ENCODE assay signal across 32 mouse cellular contexts in genomic region chr11:31229966-31230365, GRCm38 (mm10). TPM values are rescaled to one million over a fixed set of nuclear protein-coding genes. Genes with fewer than 3 reads are reported as not detected.
DNase-seq lines count a peak whose midpoint lies in the region; ATAC-seq and TF ChIP-seq lines count a peak whose summit lies in the region.
"Had no signal": no experiment of that assay in that cellular context is flagged by ENCODE, and none has a peak within 500 bp of the region (broad histone marks: within the 10 kb centered on the region; RNA-seq: fewer than 3 reads in every experiment).

No protein-coding gene starts in this region.

- no peaks in the 10 kb centered on the region for H3K27me3 ChIP-seq in liver, embryonic 11.5 days (replicated peaks; ENCODE audit: control insufficient read depth, insufficient read depth, low read length)
- H3K27me3 ChIP-seq in MEL (ENCODE audit: control insufficient read depth in 1 of 2, insufficient read depth in 2 of 2, low read length in 2 of 2), result no peaks in the 10 kb centered on the region
- H3K27me3 ChIP-seq: CH12.LX; embryonic facial prominence, embryonic 13.5 days; embryonic facial prominence, embryonic 15.5 days; forebrain, embryonic 12.5 days; Patski had no signal

- H3K4me2 ChIP-seq in liver, embryonic 11.5 days, result no peak overlapping the region
- H3K4me2 ChIP-seq: embryonic facial prominence, embryonic 13.5 days; embryonic facial prominence, embryonic 15.5 days; forebrain, embryonic 12.5 days had no signal

- H3K4me1 ChIP-seq in liver, embryonic 11.5 days (replicated peaks; ENCODE audit: control insufficient read depth, insufficient read depth, low read length), result no peaks in the 10 kb centered on the region
- peaks cover 0 to 5% of the 10 kb centered on the region in 2 experiments; a peak in 1 of 4 replicates for H3K4me1 ChIP-seq in MEL (ENCODE audit: control insufficient read depth in 1 of 2, insufficient read depth in 2 of 2, low read length in 2 of 2)
- H3K4me1 ChIP-seq: embryonic facial prominence, embryonic 13.5 days; embryonic facial prominence, embryonic 15.5 days; forebrain, embryonic 10.5 days; forebrain, embryonic 12.5 days had no signal

- no peaks in the 10 kb centered on the region for H3K9me3 ChIP-seq in liver, embryonic 11.5 days (ENCODE audit: control insufficient read depth, low read length)
- no peaks in the 10 kb centered on the region for H3K9me3 ChIP-seq in MEL (replicated peaks; ENCODE audit: insufficient read depth, low read length)
- H3K9me3 ChIP-seq: embryonic facial prominence, embryonic 13.5 days; embryonic facial prominence, embryonic 15.5 days; forebrain, embryonic 10.5 days; forebrain, embryonic 12.5 days; G1E had no signal

- no peak overlapping the region for H3K4me3 ChIP-seq in liver, embryonic 11.5 days (ENCODE audit: low read depth, low read length)
- H3K4me3 ChIP-seq in MEL (ENCODE audit: control insufficient read depth in 1 of 2, insufficient read depth in 1 of 2, low read depth in 2 of 2, low read length in 2 of 2), result peak overlapping the region in 1 of 2 experiments; percentile 35; a peak in 2 of 4 replicates
- H3K4me3 ChIP-seq: embryonic facial prominence, embryonic 13.5 days; embryonic facial prominence, embryonic 15.5 days; forebrain, embryonic 10.5 days; forebrain, embryonic 12.5 days had no signal

- H3K36me3 ChIP-seq in liver, embryonic 11.5 days (ENCODE audit: control insufficient read depth, insufficient read depth, low read length), result no peaks in the 10 kb centered on the region
- H3K36me3 ChIP-seq in MEL (ENCODE audit: control insufficient read depth in 1 of 2, insufficient read depth in 2 of 2, low read length in 2 of 2), result peaks cover 0 to 3% of the 10 kb centered on the region in 2 experiments; a peak in 1 of 4 replicates
- H3K36me3 ChIP-seq: embryonic facial prominence, embryonic 13.5 days; embryonic facial prominence, embryonic 15.5 days; forebrain, embryonic 10.5 days; forebrain, embryonic 12.5 days; G1E had no signal

- WGBS in liver, embryonic 11.5 days, result 55% methylated on average over 4 of the region's 4 CpGs

- no peak for TF ChIP-seq POLR2A in MEL (IDR thresholded peaks at IDR 0.05; ENCODE audit: control insufficient read depth in 1 of 2, insufficient read depth in 1 of 2, low read depth in 1 of 2, low read length in 2 of 2, poor library complexity in 1 of 2)

- H3K9ac ChIP-seq in liver, embryonic 11.5 days (ENCODE audit: low read depth, low read length), result no peak overlapping the region
- no peak overlapping the region for H3K9ac ChIP-seq in MEL (ENCODE audit: control insufficient read depth, low read depth, low read length, poor library complexity, severe bottlenecking)
- H3K9ac ChIP-seq: embryonic facial prominence, embryonic 13.5 days; embryonic facial prominence, embryonic 15.5 days; forebrain, embryonic 12.5 days had no signal

- no peak for TF ChIP-seq CTCF in MEL (IDR thresholded peaks at IDR 0.05 in 2 of 3, conservative IDR thresholded peaks at IDR 0.05 in 1 of 3; ENCODE audit: control insufficient read depth in 1 of 3, insufficient read depth in 1 of 3, low read depth in 2 of 3, low read length in 3 of 3, poor library complexity in 1 of 3, severe bottlenecking in 1 of 3)

- no peak for DNase-seq in liver, embryonic 11.5 days (ENCODE audit: low spot score)
- no peak for DNase-seq in liver
- DNase-seq in A20 (ENCODE audit: low read depth, low spot score), result peak; percentile 0
- DNase-seq in MEL (ENCODE audit: low read depth, low spot score), result peak; percentile 71
- DNase-seq in layer of hippocampus, postnatal 36 days, result no peak
- DNase-seq: adrenal gland, adult 2 months; adrenal gland, postnatal 10 days; adrenal gland, postnatal 25 days; B cell, adult 2 months; cerebellum, adult 11 months; cerebellum, adult 18-20 months; cerebellum, adult 8-10 months; cerebellum, adult 9-11 months; cerebellum, postnatal 14 days; cerebellum, postnatal 36 days; embryo, embryonic 11 days had no signal

- H3K27ac ChIP-seq in liver, embryonic 11.5 days (ENCODE audit: low read depth, low read length), result no peak overlapping the region
- H3K27ac ChIP-seq in MEL (ENCODE audit: control insufficient read depth, low read depth, low read length), result no peak overlapping the region
- H3K27ac ChIP-seq: embryonic facial prominence, embryonic 13.5 days; embryonic facial prominence, embryonic 15.5 days; forebrain, embryonic 10.5 days; forebrain, embryonic 12.5 days had no signal

- peak; percentile 61 to 73 for TF ChIP-seq EP300 in MEL (IDR thresholded peaks at IDR 0.05; ENCODE audit: low read depth in 1 of 2, low read length in 2 of 2)

- ATAC-seq in liver, embryonic 11.5 days (replicated peaks; ENCODE audit: low FRiP score), result peak; percentile 51
- ATAC-seq in activated CD4-positive, CD25-positive, alpha-beta regulatory T cell, adult 4 months, result no peak
- ATAC-seq: CD4-positive, CD25-positive, alpha-beta regulatory T cell, adult 4 months; forebrain, embryonic 14.5 days; forebrain, embryonic 16.5 days; Patski had no signal

- no peak for TF ChIP-seq RAD21 in MEL (IDR thresholded peaks at IDR 0.05; ENCODE audit: low read depth, low read length)

- H3K79me2 ChIP-seq in MEL (ENCODE audit: control insufficient read depth, insufficient read depth, low read length, poor library complexity), result no peaks in the 10 kb centered on the region

TF ChIP-seq in MEL, 35 proteins besides CTCF, POLR2A, EP300 and RAD21:
- no peak for TF ChIP-seq ELF1 (IDR thresholded peaks at IDR 0.05; ENCODE audit: low read depth, low read length)
- peak; percentile 73; the same call in 1 of the 2 replicates for TF ChIP-seq TCF12 (IDR thresholded peaks at IDR 0.05; ENCODE audit: low read depth, low read length)
- peak; percentile 74 for TF ChIP-seq TAL1 (IDR thresholded peaks at IDR 0.05; ENCODE audit: low read length)
- 0 out of 2 replicates have a peak, but pooled peaks have one; percentile 37 for TF ChIP-seq RCOR1 (IDR thresholded peaks at IDR 0.05; ENCODE audit: low read depth, low read length)
- peak; percentile 98 for TF ChIP-seq BHLHE40 (IDR thresholded peaks at IDR 0.05; ENCODE audit: borderline replicate concordance, low read depth, low read length)
- no peak for TF ChIP-seq KAT2A (conservative IDR thresholded peaks at IDR 0.05; ENCODE audit: low read depth, low read length)
- TF ChIP-seq MYC (IDR thresholded peaks at IDR 0.05; ENCODE audit: low read depth, low read length), result 0 out of 2 replicates have a peak, but pooled peaks have one; percentile 35
- TF ChIP-seq USF1 (IDR thresholded peaks at IDR 0.05; ENCODE audit: low read depth, low read length), result peak; percentile 34; the same call in 1 of the 2 replicates
- peak; percentile 71 for TF ChIP-seq GATA1 (IDR thresholded peaks at IDR 0.05; ENCODE audit: low read depth, low read length)
- no peak for TF ChIP-seq CHD1 (IDR thresholded peaks at IDR 0.05; ENCODE audit: low read depth, low read length)
- peak; percentile 18; the same call in 1 of the 2 replicates for TF ChIP-seq SMC3 (IDR thresholded peaks at IDR 0.05; ENCODE audit: low read depth, low read length)
- no peak for TF ChIP-seq POLR2AphosphoS2 (IDR thresholded peaks at IDR 0.05; ENCODE audit: low read length)
- TF ChIP-seq MXI1 (IDR thresholded peaks at IDR 0.05; ENCODE audit: low read depth, low read length), result 0 out of 2 replicates have a peak, but pooled peaks have one; percentile 34

RNA-seq across cellular contexts. Expression of gene Gm17332, which starts 47.7 kb away (rescaled TPM):
- not detected in 2 replicates for polyA plus RNA-seq in liver, embryonic 11.5 days (2014; fragmentation: Nextera tagmentation; extraction: Ambion mirVana)
- not detected in 2 replicates for total RNA-seq in MEL (2012; rRNA removed)
- polyA plus RNA-seq in MEL (2012; ENCODE audit: insufficient read depth in 1 of 2, insufficient read length in 2 of 2, low read depth in 1 of 2, low replicate concordance in 2 of 2, missing spikeins in 1 of 2), result not detected
- total RNA-seq in layer of hippocampus, postnatal 36 days (2021), result not detected
- not detected for polyA plus RNA-seq in activated CD4-positive, CD25-positive, alpha-beta regulatory T cell, adult 4 months (2017; shearing (Covaris generic))
- total RNA-seq: adrenal gland, adult 2 months; adrenal gland, postnatal 10 days; adrenal gland, postnatal 25 days; adrenal gland, postnatal 4 days; CH12.LX; common myeloid progenitor, adult 5-6 weeks; G1E had no signal
- polyA plus RNA-seq: adrenal gland, adult 2 months; brain, embryonic 14.5 days; CD4-positive, CD25-positive, alpha-beta regulatory T cell, adult 4 months; embryonic facial prominence, embryonic 11.5 days; embryonic facial prominence, embryonic 13.5 days; embryonic facial prominence, embryonic 15.5 days; forebrain, embryonic 10.5 days; forebrain, embryonic 12.5 days; forebrain, embryonic 14.5 days; forebrain, embryonic 16.5 days; frontal cortex, adult 2 months; G1E; Patski had no signal

Comparison
In these comparisons a context has a peak if more than half of its experiments do, and no peak if none do; other contexts are left out.
1. DNase-seq: peak in A20 (single experiment) and MEL (single experiment); none in liver, embryonic 11.5 days (single experiment), liver (single experiment) and layer of hippocampus, postnatal 36 days (0 of 2).